18 mouse cellular contexts compared by ENCODE assay signal in the genomic region with DNA sequence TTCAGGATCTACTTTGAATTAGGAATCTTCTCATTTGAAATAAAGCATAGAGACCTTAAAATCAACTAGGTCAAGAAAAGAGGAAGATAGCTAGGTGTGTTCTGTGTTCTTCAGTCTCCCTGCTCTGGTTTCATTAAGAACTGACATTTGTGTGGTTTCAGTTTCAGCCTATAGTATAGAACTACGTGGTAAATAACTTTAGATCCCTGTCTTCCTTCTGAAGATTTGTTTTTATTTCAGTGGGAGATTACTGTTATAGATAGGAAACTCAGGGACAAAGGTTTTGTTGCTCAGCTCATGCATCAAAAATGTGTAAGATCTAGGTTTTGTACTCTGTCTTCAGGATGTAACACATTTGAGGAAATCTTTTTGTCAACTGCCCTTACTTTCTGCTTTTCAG. TPM values are rescaled to one million over a fixed set of nuclear protein-coding genes. Genes with fewer than 3 reads are reported as not detected.
DNase-seq lines count a peak whose midpoint lies in the region; ATAC-seq and TF ChIP-seq lines count a peak whose summit lies in the region.
"Had no signal": no experiment of that assay in that cellular context is flagged by ENCODE, and none has a peak within 500 bp of the region (broad histone marks: within the 10 kb centered on the region; RNA-seq: fewer than 3 reads in every experiment).

No protein-coding gene starts in this region.

- WGBS in forebrain, embryonic 13.5 days = 72% methylated on average over 1 of the region's 1 CpGs
- 45% methylated on average over 1 of the region's 1 CpGs for WGBS in stomach, postnatal 0 days

- TF ChIP-seq EP300 in stomach, postnatal 0 days (optimal IDR thresholded peaks at IDR 0.05) = no peak

- peak; percentile 58; the same call in 1 of the 2 replicates for ATAC-seq in common myeloid progenitor, adult 5-6 weeks (replicated peaks; ENCODE audit: low read depth, poor library complexity, severe bottlenecking)
- ATAC-seq in forebrain, embryonic 13.5 days = no peak
- ATAC-seq in stomach, postnatal 0 days (ENCODE audit: low FRiP score, low TSS enrichment) = no peak
- ATAC-seq: forebrain, embryonic 15.5 days had no signal

- no peak overlapping the region for H3K4me2 ChIP-seq in forebrain, embryonic 13.5 days
- H3K4me2 ChIP-seq in stomach, postnatal 0 days (replicated peaks; ENCODE audit: low read depth) = no peak overlapping the region
- H3K4me2 ChIP-seq: embryonic facial prominence, embryonic 15.5 days; forebrain, embryonic 15.5 days; hindbrain, embryonic 12.5 days had no signal

- no peak overlapping the region for H3K27ac ChIP-seq in forebrain, embryonic 13.5 days
- H3K27ac ChIP-seq in stomach, postnatal 0 days (replicated peaks) = no peak overlapping the region
- H3K27ac ChIP-seq: embryonic facial prominence, embryonic 15.5 days; forebrain, embryonic 15.5 days; hindbrain, embryonic 12.5 days; kidney, postnatal 0 days had no signal

- peaks cover 4% of the 10 kb centered on the region; the same call in 1 of the 2 replicates for H3K36me3 ChIP-seq in forebrain, embryonic 13.5 days (ENCODE audit: poor library complexity, severe bottlenecking)
- H3K36me3 ChIP-seq in stomach, postnatal 0 days (ENCODE audit: control insufficient read depth, insufficient read depth, low read length) = no peaks in the 10 kb centered on the region
- H3K36me3 ChIP-seq: embryonic facial prominence, embryonic 15.5 days; forebrain, embryonic 15.5 days; hindbrain, embryonic 12.5 days had no signal

- no peak for TF ChIP-seq CTCF in stomach, postnatal 0 days (IDR thresholded peaks at IDR 0.05; ENCODE audit: low read depth)

- no peak overlapping the region for H3K9ac ChIP-seq in forebrain, embryonic 13.5 days
- no peak overlapping the region for H3K9ac ChIP-seq in stomach, postnatal 0 days (ENCODE audit: low read length)
- H3K9ac ChIP-seq: embryonic facial prominence, embryonic 15.5 days; forebrain, embryonic 15.5 days; hindbrain, embryonic 12.5 days had no signal

- peak; percentile 23 for DNase-seq in 3T3-L1 (ENCODE audit: low read depth, low spot score)
- peak; percentile 8 for DNase-seq in CD4-positive helper T cell, adult 2 months (ENCODE audit: low read depth, low spot score)
- peak; percentile 24 for DNase-seq in naive thymus-derived CD4-positive, alpha-beta T cell, adult 2 months (ENCODE audit: low read depth)
- no peak for DNase-seq in testis, postnatal 10 days (ENCODE audit: low spot score)
- no peak for DNase-seq in stomach, postnatal 0 days (ENCODE audit: low spot score)
- DNase-seq: adrenal gland, postnatal 10 days; cerebellum, adult 2 months; cerebellum, postnatal 25 days; kidney, adult 2 months; lung, adult 18-20 months; midbrain, embryonic 14.5 days had no signal

- H3K27me3 ChIP-seq in forebrain, embryonic 13.5 days = no peaks in the 10 kb centered on the region
- no peaks in the 10 kb centered on the region for H3K27me3 ChIP-seq in stomach, postnatal 0 days (ENCODE audit: control insufficient read depth, insufficient read depth, low read length)
- H3K27me3 ChIP-seq: embryonic facial prominence, embryonic 15.5 days; forebrain, embryonic 15.5 days; hindbrain, embryonic 12.5 days had no signal

- no peak overlapping the region for H3K4me3 ChIP-seq in forebrain, embryonic 13.5 days
- H3K4me3 ChIP-seq in stomach, postnatal 0 days (ENCODE audit: low read depth, low read length) = no peak overlapping the region
- H3K4me3 ChIP-seq: embryonic facial prominence, embryonic 15.5 days; forebrain, embryonic 15.5 days; hindbrain, embryonic 12.5 days had no signal

- no peaks in the 10 kb centered on the region for H3K9me3 ChIP-seq in forebrain, embryonic 13.5 days (replicated peaks)
- H3K9me3 ChIP-seq in stomach, postnatal 0 days (ENCODE audit: control insufficient read depth, low read length) = no peaks in the 10 kb centered on the region
- H3K9me3 ChIP-seq: embryonic facial prominence, embryonic 15.5 days; forebrain, embryonic 15.5 days; G1E; hindbrain, embryonic 12.5 days had no signal

- no peaks in the 10 kb centered on the region for H3K4me1 ChIP-seq in forebrain, embryonic 13.5 days
- no peaks in the 10 kb centered on the region for H3K4me1 ChIP-seq in stomach, postnatal 0 days (replicated peaks; ENCODE audit: control insufficient read depth, insufficient read depth)
- H3K4me1 ChIP-seq: embryonic facial prominence, embryonic 15.5 days; forebrain, embryonic 15.5 days; hindbrain, embryonic 12.5 days had no signal

RNA-seq across cellular contexts. Expression of gene Nudt6, which starts 56.5 kb away (rescaled TPM):
- total RNA-seq in common myeloid progenitor, adult 5-6 weeks (2017) = 27.5 and 29.1 TPM in 2 replicates
- 3.3 and 4.6 TPM in 2 replicates for polyA plus RNA-seq in forebrain, embryonic 13.5 days (2015; fragmentation: Nextera tagmentation; extraction: Ambion mirVana)
- polyA plus RNA-seq in stomach, postnatal 0 days (2015; fragmentation: Nextera tagmentation; extraction: Ambion mirVana) = 9.2 and 10.8 TPM in 2 replicates

RNA-seq across cellular contexts. Expression of gene Spata5, which starts 56.8 kb away (rescaled TPM):
- total RNA-seq in common myeloid progenitor, adult 5-6 weeks (2017) = 174 and 222 TPM in 2 replicates
- 33.3 and 38.3 TPM in 2 replicates for polyA plus RNA-seq in forebrain, embryonic 13.5 days (2015; fragmentation: Nextera tagmentation; extraction: Ambion mirVana)
- 14.3 and 14.8 TPM in 2 replicates for polyA plus RNA-seq in stomach, postnatal 0 days (2015; fragmentation: Nextera tagmentation; extraction: Ambion mirVana)

Comparison
In these comparisons a context has a peak if more than half of its experiments do, and no peak if none do; other contexts are left out.
1. DNase-seq: peak in 3T3-L1 (single experiment), CD4-positive helper T cell, adult 2 months (single experiment) and naive thymus-derived CD4-positive, alpha-beta T cell, adult 2 months (single experiment); none in testis, postnatal 10 days (single experiment) and stomach, postnatal 0 days (single experiment).